Mouse (Mus musculus) forebrain, embryonic 16.5 days (tissue): ENCODE data around the gene Mgat4b. TPM values are rescaled to one million over a fixed set of nuclear protein-coding genes. Genes with fewer than 3 reads are reported as not detected.

Experiments used
- microRNA-seq: library from miRNA; unstranded; fragments of <30 nt; microRNA quantifications from one replicate; pipeline ENCODE4, GENCODE M21; 2017
- polyA plus RNA-seq: library from polyadenylated mRNA; unstranded; fragments of >200 nt; fragmentation: Nextera tagmentation; extraction: Ambion mirVana; gene quantifications from 2 replicates; pipeline ENCODE4 v1.2.1, GENCODE M21; 2015

Gene Mgat4b
- polyA plus RNA-seq, 1 experiment from 2014 or later, result 30.6 TPM

Small RNA genes within 50 kb of the gene (microRNA-seq; reads per million reads assigned to microRNA genes)
- 1.7 reads per million for gene Mir6919

Other genes with a start within 250 kb of the Mgat4b start
- gene Rnf130, start 185.5 kb upstream of the Mgat4b start, polyA plus RNA-seq, result 65.0 and 69.2 TPM in 2 replicates
- 38.2 and 43.6 TPM in 2 replicates for gene Tbc1d9b, start 79.5 kb upstream of the Mgat4b start, polyA plus RNA-seq
- gene Mrnip, start 36.4 kb upstream of the Mgat4b start, polyA plus RNA-seq, result 28.4 and 33.7 TPM in 2 replicates
- gene Sqstm1, start 63 bp upstream of the Mgat4b start, polyA plus RNA-seq, result 305 and 322 TPM in 2 replicates
- 1.6 TPM in 2 replicates for gene Ltc4s, start 27.7 kb downstream of the Mgat4b start, polyA plus RNA-seq
- 3.9 and 4.3 TPM in 2 replicates for gene Maml1, start 81.4 kb downstream of the Mgat4b start, polyA plus RNA-seq
- 273 and 290 TPM in 2 replicates for gene Canx, start 114.8 kb downstream of the Mgat4b start, polyA plus RNA-seq
- 0.75 and 1.2 TPM in 2 replicates for gene Cby3, start 143.6 kb downstream of the Mgat4b start, polyA plus RNA-seq
- gene Hnrnph1, start 166.1 kb downstream of the Mgat4b start, polyA plus RNA-seq, result 660 and 710 TPM in 2 replicates
- gene Rufy1, start 220.2 kb downstream of the Mgat4b start, polyA plus RNA-seq, result 28.6 and 31.2 TPM in 2 replicates